Mouse (Mus musculus): Measurements from ENCODE around the gene Lsm10. TPM values are rescaled to one million over a fixed set of nuclear protein-coding genes. Genes with fewer than 3 reads are reported as not detected.

The Lsm10 gene
- polyA plus RNA-seq, 2 experiments: 20.3 to 25.9 TPM

- no peak overlapping the region for H3K27ac ChIP-seq
- H3K4me1 ChIP-seq (replicated peaks; ENCODE audit: control insufficient read depth in 2 of 2, insufficient read depth in 2 of 2, low read length in 1 of 2): peaks cover 3 to 10% of the 10 kb centered on the region in 2 experiments
- WGBS (ENCODE audit: insufficient replicate concordance): 74% methylated on average over 9 of the region's 9 CpGs
- H3K4me3 ChIP-seq (ENCODE audit: insufficient read depth in 1 of 2, low read depth in 2 of 2, low read length in 2 of 2): no peak overlapping the region
- no peaks in the 10 kb centered on the region for H3K27me3 ChIP-seq (ENCODE audit: control insufficient read depth, insufficient read depth, low read length)
- TF ChIP-seq CTCF (IDR thresholded peaks at IDR 0.05; ENCODE audit: low read depth): no peak
- TF ChIP-seq EP300 (IDR thresholded peaks at IDR 0.05; ENCODE audit: low read depth): no peak
- H3K9ac ChIP-seq (replicated peaks): no peak overlapping the region
- ATAC-seq (ENCODE audit: insufficient read depth) (no peak), DNase-seq (ENCODE audit: low read depth in 3 of 3, low spot score in 3 of 3) (no peak)
- H3K36me3 ChIP-seq (replicated peaks; ENCODE audit: control insufficient read depth, insufficient read depth, low read depth): no peaks in the 10 kb centered on the region
- no peaks in the 10 kb centered on the region for H3K9me3 ChIP-seq (ENCODE audit: control insufficient read depth, low read length)
- H3K4me2 ChIP-seq (ENCODE audit: low read depth): no peak overlapping the region
Observed at GRCm38 (mm10) chr4:126115411-126115810, 19.0 kb downstream of the Lsm10 start.

DNA sequence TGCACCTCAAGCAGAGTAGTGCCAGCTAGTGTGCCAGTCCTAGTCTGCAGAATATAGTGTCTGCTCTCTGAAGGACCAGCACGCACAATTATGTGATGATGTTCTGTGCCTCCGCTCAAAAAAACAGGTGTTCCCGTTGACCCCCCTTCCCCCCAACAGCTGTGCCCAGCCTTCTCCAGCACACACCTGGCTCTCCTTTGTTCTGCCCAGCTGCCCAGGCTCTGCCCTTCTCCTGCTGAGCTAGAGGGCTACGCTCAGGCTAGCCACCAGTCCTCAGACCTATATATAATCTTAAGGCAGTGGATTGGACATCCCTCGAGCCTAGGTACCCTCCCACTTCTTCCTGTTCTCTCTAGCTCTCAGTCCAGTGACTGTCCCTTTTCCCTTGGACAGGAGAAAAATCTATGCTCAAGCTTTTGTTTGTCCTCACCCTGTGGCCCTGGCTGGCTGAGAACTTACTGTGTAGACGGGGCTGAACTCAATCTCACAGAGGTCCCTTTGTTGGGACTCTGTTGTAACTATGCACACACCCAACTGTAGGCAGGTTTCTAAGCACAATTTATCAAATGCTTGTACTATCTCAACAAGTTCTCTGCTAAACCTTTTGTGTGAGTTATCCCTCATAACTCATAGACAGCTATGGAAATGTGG, 19.6 kb downstream of the Lsm10 start:
- H3K9me3 ChIP-seq (ENCODE audit: control insufficient read depth, low read length): no peaks in the 10 kb centered on the region
- no peak overlapping the region for H3K9ac ChIP-seq (replicated peaks)
- no peak overlapping the region for H3K4me2 ChIP-seq (ENCODE audit: low read depth)
- no peak overlapping the region for H3K27ac ChIP-seq
- peaks cover 1 to 4% of the 10 kb centered on the region in 2 experiments for H3K4me1 ChIP-seq (replicated peaks; ENCODE audit: control insufficient read depth in 2 of 2, insufficient read depth in 2 of 2, low read length in 1 of 2)
- 59% methylated on average over 6 of the region's 6 CpGs for WGBS (ENCODE audit: insufficient replicate concordance)
- no peak for TF ChIP-seq CTCF (IDR thresholded peaks at IDR 0.05; ENCODE audit: low read depth)
- TF ChIP-seq EP300 (IDR thresholded peaks at IDR 0.05; ENCODE audit: low read depth): no peak
- no peak overlapping the region for H3K4me3 ChIP-seq (ENCODE audit: insufficient read depth in 1 of 2, low read depth in 2 of 2, low read length in 2 of 2)
- no peaks in the 10 kb centered on the region for H3K36me3 ChIP-seq (replicated peaks; ENCODE audit: control insufficient read depth, insufficient read depth, low read depth)
- ATAC-seq (ENCODE audit: insufficient read depth): no peak
- no peaks in the 10 kb centered on the region for H3K27me3 ChIP-seq (ENCODE audit: control insufficient read depth, insufficient read depth, low read length)
- no peak for DNase-seq (ENCODE audit: low read depth in 3 of 3, low spot score in 3 of 3)

GRCm38 (mm10) chr4:126117116-126117515, 20.7 kb downstream of the Lsm10 start:
- no peak overlapping the region for H3K4me2 ChIP-seq (ENCODE audit: low read depth)
- no peak overlapping the region for H3K27ac ChIP-seq
- no peak for TF ChIP-seq EP300 (IDR thresholded peaks at IDR 0.05; ENCODE audit: low read depth)
- TF ChIP-seq CTCF (IDR thresholded peaks at IDR 0.05; ENCODE audit: low read depth): no peak
- H3K9ac ChIP-seq (replicated peaks): no peak overlapping the region
- no peaks in the 10 kb centered on the region for H3K36me3 ChIP-seq (replicated peaks; ENCODE audit: control insufficient read depth, insufficient read depth, low read depth)
- 74% methylated on average over 8 of the region's 8 CpGs for WGBS (ENCODE audit: insufficient replicate concordance)
- no peaks in the 10 kb centered on the region for H3K27me3 ChIP-seq (ENCODE audit: control insufficient read depth, insufficient read depth, low read length)
- no peak overlapping the region for H3K4me3 ChIP-seq (ENCODE audit: insufficient read depth in 1 of 2, low read depth in 2 of 2, low read length in 2 of 2)
- H3K9me3 ChIP-seq (ENCODE audit: control insufficient read depth, low read length): no peaks in the 10 kb centered on the region
- DNase-seq (ENCODE audit: low read depth in 3 of 3, low spot score in 3 of 3) (no peak), ATAC-seq (ENCODE audit: insufficient read depth) (no peak)
- no peaks in the 10 kb centered on the region for H3K4me1 ChIP-seq (replicated peaks; ENCODE audit: control insufficient read depth in 2 of 2, insufficient read depth in 2 of 2, low read length in 1 of 2)

DNA sequence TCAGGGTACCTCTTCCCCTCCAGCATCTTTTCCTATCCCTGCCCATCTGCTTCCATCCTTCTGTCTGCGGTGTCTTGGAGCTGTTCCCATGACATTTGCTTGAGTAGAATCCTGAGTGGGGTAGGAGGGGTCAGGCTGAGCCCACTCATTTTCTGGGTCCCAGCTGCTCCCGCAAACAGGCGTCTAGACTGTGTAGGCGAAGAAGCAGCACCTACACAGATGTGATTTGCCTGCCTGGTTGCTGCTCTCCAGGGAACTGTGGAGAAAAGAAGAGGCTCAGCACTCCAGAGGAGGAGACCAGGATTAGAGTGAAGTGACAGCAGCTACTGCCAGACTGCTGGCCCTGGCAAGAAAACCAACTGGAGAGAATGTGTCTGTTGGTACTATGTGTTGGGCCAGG, 22.2 kb downstream of the Lsm10 start:
- TF ChIP-seq CTCF (IDR thresholded peaks at IDR 0.05; ENCODE audit: low read depth) (no peak), EP300 (IDR thresholded peaks at IDR 0.05; ENCODE audit: low read depth) (no peak)
- Histone ChIP-seq H3K4me3 (ENCODE audit: insufficient read depth in 1 of 2, low read depth in 2 of 2, low read length in 2 of 2) (no peak overlapping the region), H3K27ac (no peak overlapping the region), H3K9ac (replicated peaks) (no peak overlapping the region), H3K27me3 (ENCODE audit: control insufficient read depth, insufficient read depth, low read length) (no peaks in the 10 kb centered on the region), H3K4me1 (replicated peaks; ENCODE audit: control insufficient read depth in 2 of 2, insufficient read depth in 2 of 2, low read length in 1 of 2) (no peaks in the 10 kb centered on the region), H3K9me3 (ENCODE audit: control insufficient read depth, low read length) (no peaks in the 10 kb centered on the region), H3K4me2 (ENCODE audit: low read depth) (no peak overlapping the region), H3K36me3 (replicated peaks; ENCODE audit: control insufficient read depth, insufficient read depth, low read depth) (no peaks in the 10 kb centered on the region)
- 72% methylated on average over 4 of the region's 4 CpGs for WGBS (ENCODE audit: insufficient replicate concordance)
- DNase-seq (ENCODE audit: low read depth in 3 of 3, low spot score in 3 of 3): no peak
- no peak for ATAC-seq (ENCODE audit: insufficient read depth)

DNA sequence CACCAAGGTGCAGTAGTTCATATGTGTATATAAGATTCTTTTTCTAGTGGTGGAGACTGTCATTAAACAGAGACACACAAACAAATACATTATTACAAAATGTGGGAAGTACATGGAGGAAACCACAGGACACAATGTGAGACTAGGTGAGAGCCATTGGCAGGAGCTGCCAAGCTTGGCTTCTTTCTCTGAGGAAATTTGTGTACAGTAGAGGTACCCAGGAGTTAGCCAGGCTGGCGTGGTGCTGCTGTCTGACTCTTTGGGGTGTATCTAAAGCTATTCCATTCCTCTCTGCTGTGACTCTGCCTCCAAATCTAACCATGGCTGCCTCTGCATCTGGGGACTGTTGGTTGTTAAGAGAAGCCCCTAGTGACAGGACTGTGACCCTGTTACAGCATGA, 22.6 kb downstream of the Lsm10 start:
- no peaks in the 10 kb centered on the region for H3K9me3 ChIP-seq (ENCODE audit: control insufficient read depth, low read length)
- no peaks in the 10 kb centered on the region for H3K36me3 ChIP-seq (replicated peaks; ENCODE audit: control insufficient read depth, insufficient read depth, low read depth)
- whole genome bisulfite sequencing (ENCODE audit: insufficient replicate concordance): 71% methylated on average over 1 of the region's 1 CpGs
- ATAC-seq (ENCODE audit: insufficient read depth) (no peak), DNase-seq (ENCODE audit: low read depth in 3 of 3, low spot score in 3 of 3) (no peak)
- H3K9ac ChIP-seq (replicated peaks): no peak overlapping the region
- TF ChIP-seq EP300 (IDR thresholded peaks at IDR 0.05; ENCODE audit: low read depth) (no peak), CTCF (IDR thresholded peaks at IDR 0.05; ENCODE audit: low read depth) (no peak)
- H3K4me1 ChIP-seq (replicated peaks; ENCODE audit: control insufficient read depth in 2 of 2, insufficient read depth in 2 of 2, low read length in 1 of 2): no peaks in the 10 kb centered on the region
- no peaks in the 10 kb centered on the region for H3K27me3 ChIP-seq (ENCODE audit: control insufficient read depth, insufficient read depth, low read length)
- H3K4me2 ChIP-seq (ENCODE audit: low read depth): no peak overlapping the region
- no peak overlapping the region for H3K27ac ChIP-seq
- H3K4me3 ChIP-seq (ENCODE audit: insufficient read depth in 1 of 2, low read depth in 2 of 2, low read length in 2 of 2): no peak overlapping the region
